Mouse (Mus musculus) erythroblast, adult 5-6 weeks (primary cell): ENCODE measurements around the gene Cbx3. TPM values are rescaled to one million over a fixed set of nuclear protein-coding genes. Genes with fewer than 3 reads are reported as not detected.
"Not testable (repeated sequence)": the region's sequence is repeated elsewhere in the genome, so short reads cannot be mapped to it uniquely, and the experiment has no call there.

Experiments
- ATAC-seq: replicated peaks from 2 replicates; pipeline ENCODE4 v1.8.0; 2016; ENCODE audit warnings: moderate number of reproducible peaks, mild to moderate bottlenecking, moderate TSS enrichment, inconsistent platforms; ENCODE audit not compliant: poor library complexity, low FRiP score, severe bottlenecking
- total RNA-seq, 2 experiments: library from RNA; stranded (forward) in 1 of 2; stranded (reverse) in 1 of 2; fragments of 150-400 nt in 1 of 2; fragments of 200-764, 138-1000 nt in 1 of 2; gene quantifications; 2 replicates each; pipeline versions ENCODE4 v1.2.3 to v1.2.4; 2015 to 2017; ENCODE audit warnings: low replicate concordance in 2 of 2

The Cbx3 gene
- total RNA-seq, 2 experiments from 2014 or later: 119 to 122 TPM

- ATAC-seq: peak; percentile 68
These were observed 1.1 kb upstream of the Cbx3 start for GRCm38 (mm10) chr6:51468891-51469561.

GRCm38 (mm10) chr6:51469715-51470310 is 347 bp upstream of the Cbx3 start, which contains the start of gene Hnrnpa2b1:
Hnrnpa2b1 (minus strand) TSS chr6:51469894.
- ATAC-seq: peak; percentile 84

GRCm38 (mm10) chr6:51471179-51471505 is 982 bp downstream of the Cbx3 start:
- ATAC-seq: no peak

GRCm38 (mm10) chr6:51471782-51472181 is 1.6 kb downstream of the Cbx3 start:
- ATAC-seq: no peak

- ATAC-seq: no peak
These were observed 2.1 kb downstream of the Cbx3 start for GRCm38 (mm10) chr6:51472213-51472612.

- peak; percentile 67 for ATAC-seq
These were observed 9.1 kb downstream of the Cbx3 start for GRCm38 (mm10) chr6:51479136-51479731.

GRCm38 (mm10) chr6:51481548-51481947 is 11.4 kb downstream of the Cbx3 start:
- ATAC-seq: no peak

GRCm38 (mm10) chr6:51483861-51484260 is 13.7 kb downstream of the Cbx3 start:
- ATAC-seq: no peak

GRCm38 (mm10) chr6:51484556-51484955 is 14.4 kb downstream of the Cbx3 start:
- not testable (repeated sequence) for ATAC-seq

GRCm38 (mm10) chr6:51485646-51486045 is 15.5 kb downstream of the Cbx3 start:
- ATAC-seq: no peak

GRCm38 (mm10) chr6:51486076-51486710 is 16.0 kb downstream of the Cbx3 start:
- no peak for ATAC-seq

GRCm38 (mm10) chr6:51486731-51487130 is 16.6 kb downstream of the Cbx3 start:
- no peak for ATAC-seq

- no peak for ATAC-seq
These were observed 19.6 kb downstream of the Cbx3 start for GRCm38 (mm10) chr6:51489787-51490186.

GRCm38 (mm10) chr6:51497321-51498111 is 27.4 kb downstream of the Cbx3 start:
- ATAC-seq: no peak

GRCm38 (mm10) chr6:51505671-51506070 is 35.5 kb downstream of the Cbx3 start:
- ATAC-seq: no peak

- no peak for ATAC-seq
These were observed 37.4 kb downstream of the Cbx3 start for GRCm38 (mm10) chr6:51507556-51507955.

- ATAC-seq: no peak
These were observed 38.8 kb downstream of the Cbx3 start for GRCm38 (mm10) chr6:51508750-51509648.

GRCm38 (mm10) chr6:51510094-51510493 is 39.9 kb downstream of the Cbx3 start:
- ATAC-seq: no peak

- no peak for ATAC-seq
These were observed 40.8 kb downstream of the Cbx3 start for GRCm38 (mm10) chr6:51510946-51511345.
